Mouse (Mus musculus) neural tube, embryonic 14.5 days (tissue): Measurements from ENCODE around the gene Col26a1. TPM values are rescaled to one million over a fixed set of nuclear protein-coding genes. Genes with fewer than 3 reads are reported as not detected.

ENCODE experiments used
- ATAC-seq: fragments of 200-750 bp; cut with Nextera tagmentation; 2 replicates; pipeline ENCODE4 v1.8.0; 2017; ENCODE audit warnings: low read depth, mild to moderate bottlenecking, moderate TSS enrichment, moderate library complexity
- H3K27ac ChIP-seq: fragments of 300-500 bp; sonication (generic); 2 replicates; pipeline ENCODE4 v1.5.1; 2014; ENCODE audit warnings: low read depth, mild to moderate bottlenecking, control low read depth, low read length, moderate library complexity, mixed read lengths
- H3K27me3 ChIP-seq: fragments of 300-500 bp; sonication (generic); 2 replicates; pipeline ENCODE4 v1.6.1; 2014; ENCODE audit warnings: low read length; ENCODE audit not compliant: control insufficient read depth, insufficient read depth
- H3K36me3 ChIP-seq: fragments of 300-500 bp; sonication (generic); 2 replicates; pipeline ENCODE4 v1.6.1; 2014; ENCODE audit warnings: low read length, mixed read lengths; ENCODE audit not compliant: control insufficient read depth, insufficient read depth
- H3K4me1 ChIP-seq: fragments of 300-500 bp; sonication (generic); 2 replicates; pipeline ENCODE4 v1.6.1; 2014; ENCODE audit warnings: low read length; ENCODE audit not compliant: control insufficient read depth, insufficient read depth
- H3K4me2 ChIP-seq: fragments of 300-500 bp; sonication (generic); 2 replicates; pipeline ENCODE4 v1.6.1; 2014; ENCODE audit warnings: mild to moderate bottlenecking, low read depth, low read length, control low read depth
- H3K4me3 ChIP-seq: fragments of 300-500 bp; sonication (generic); 2 replicates; pipeline ENCODE4 v1.5.1; 2014; ENCODE audit warnings: low read depth, low read length, control low read depth, mixed read lengths
- H3K9ac ChIP-seq: fragments of 300-500 bp; sonication (generic); replicated peaks from 2 replicates; pipeline ENCODE4 v1.6.1; 2014; ENCODE audit warnings: low read depth, mild to moderate bottlenecking, control low read depth, low read length, mixed read lengths
- H3K9me3 ChIP-seq: fragments of 300-500 bp; sonication (generic); 2 replicates; pipeline ENCODE4 v1.6.1; 2016; ENCODE audit warnings: low read length; ENCODE audit not compliant: control insufficient read depth
- WGBS: fragments of 180-500 bp; shearing (Covaris S2); extraction: QIAGEN DNeasy Blood & Tissue Kit; methylation state at CpG from one replicate; pipeline ENCODE4 v1.1.7; 2014; 5-methylcytosine and 5-hydroxymethylcytosine counted together
- polyA plus RNA-seq: library from polyadenylated mRNA; unstranded; fragments of >200 nt; fragmentation: Nextera tagmentation; extraction: Ambion mirVana; gene quantifications from 2 replicates; pipeline ENCODE4 v1.2.1, GENCODE M21; 2014

The Col26a1 gene
- polyA plus RNA-seq, 1 experiment from 2014 or later: 12.6 TPM

DNA sequence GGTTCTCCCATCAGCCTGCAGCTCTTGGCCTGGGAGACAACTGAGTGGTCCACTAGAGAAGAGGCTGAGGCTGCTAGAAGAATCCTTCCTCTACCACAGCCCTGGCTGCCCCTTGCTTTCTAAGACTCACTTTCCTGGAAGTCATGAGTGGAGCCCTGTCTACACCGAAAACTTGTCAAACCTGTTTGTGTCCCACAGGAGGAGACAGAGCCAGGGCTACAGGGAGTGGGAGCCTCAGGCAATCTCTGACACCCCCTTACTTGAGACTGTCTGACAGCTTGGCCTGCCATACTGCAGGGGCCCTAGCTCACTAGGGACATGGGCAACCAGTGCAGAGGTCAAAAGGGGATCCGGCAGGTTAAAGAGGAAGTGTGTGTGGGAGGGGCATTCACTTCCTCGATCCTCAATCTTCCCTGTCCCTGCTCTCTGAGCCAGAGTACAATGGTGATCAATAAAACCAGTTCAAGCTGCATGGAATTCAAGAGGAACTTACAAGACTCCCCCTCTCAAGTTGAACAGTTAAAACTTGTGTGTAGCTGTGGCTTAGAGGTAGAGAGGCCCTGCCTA, 180.8 kb downstream of the Col26a1 start:
- Histone ChIP-seq H3K4me1 (no peaks in the 10 kb centered on the region), H3K27me3 (no peaks in the 10 kb centered on the region), H3K36me3 (no peaks in the 10 kb centered on the region), H3K9ac (no peak overlapping the region), H3K4me3 (no peak overlapping the region), H3K4me2 (no peak overlapping the region), H3K9me3 (no peaks in the 10 kb centered on the region), H3K27ac (no peak overlapping the region)
- ATAC-seq: no peak
- 85% methylated on average over 3 of the region's 3 CpGs for WGBS

DNA sequence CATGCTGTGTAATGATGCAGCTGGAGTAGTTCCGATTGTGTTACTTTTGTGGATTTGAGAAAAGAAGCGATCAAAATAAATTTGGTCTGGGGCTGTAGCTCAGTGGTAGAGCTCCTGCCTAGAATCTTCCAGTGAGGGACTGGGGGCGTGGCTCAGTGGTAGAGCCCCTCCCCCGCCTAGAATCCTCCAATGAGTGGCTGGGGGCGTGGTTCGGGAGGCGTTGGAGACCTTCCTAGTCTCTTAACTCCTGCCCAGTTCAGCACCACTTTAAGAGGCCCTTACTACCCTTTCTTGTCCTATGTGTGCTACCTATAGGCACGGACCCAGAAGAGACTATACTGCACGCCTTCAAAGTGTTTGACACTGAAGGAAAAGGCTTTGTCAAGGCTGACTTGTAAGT, 185.4 kb downstream of the Col26a1 start:
- Histone ChIP-seq H3K27me3 (no peaks in the 10 kb centered on the region), H3K36me3 (no peaks in the 10 kb centered on the region), H3K27ac (no peak overlapping the region), H3K4me2 (no peak overlapping the region), H3K9me3 (no peaks in the 10 kb centered on the region), H3K9ac (no peak overlapping the region), H3K4me1 (no peaks in the 10 kb centered on the region), H3K4me3 (no peak overlapping the region)
- WGBS: 80% methylated on average over 9 of the region's 9 CpGs
- ATAC-seq: no peak

- Histone ChIP-seq H3K36me3 (no peaks in the 10 kb centered on the region), H3K9me3 (no peaks in the 10 kb centered on the region), H3K4me1 (no peaks in the 10 kb centered on the region), H3K27me3 (no peaks in the 10 kb centered on the region), H3K9ac (no peak overlapping the region), H3K4me3 (no peak overlapping the region), H3K27ac (no peak overlapping the region), H3K4me2 (no peak overlapping the region)
- no peak for ATAC-seq
- 53% methylated on average over 5 of the region's 5 CpGs for WGBS
Observed at GRCm38 (mm10) chr5:136696516-136696915, 186.5 kb downstream of the Col26a1 start.

DNA sequence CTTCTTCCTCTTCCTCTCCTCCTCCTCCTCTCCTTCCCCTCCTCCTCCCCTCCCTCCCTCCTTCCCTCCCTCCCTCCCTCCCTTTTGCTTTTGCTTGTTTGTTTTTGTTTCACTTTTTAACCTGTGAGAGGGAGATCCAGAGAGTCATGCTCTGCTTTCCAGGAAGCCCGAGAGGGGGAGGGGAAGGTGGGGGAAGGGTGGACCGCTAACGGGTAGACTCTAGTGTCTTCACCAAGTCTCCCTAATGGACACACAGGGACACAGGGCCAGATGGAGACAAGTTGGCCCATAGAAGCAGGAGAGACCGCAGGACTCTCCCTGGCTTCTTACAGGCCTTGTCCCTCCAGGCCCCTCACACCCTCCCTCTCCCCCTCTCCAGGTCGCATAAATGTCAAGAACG, 188.0 kb downstream of the Col26a1 start:
- Histone ChIP-seq H3K9me3 (no peaks in the 10 kb centered on the region), H3K4me3 (no peak overlapping the region), H3K27ac (no peak overlapping the region), H3K4me2 (no peak overlapping the region), H3K9ac (no peak overlapping the region), H3K27me3 (no peaks in the 10 kb centered on the region), H3K4me1 (no peaks in the 10 kb centered on the region), H3K36me3 (no peaks in the 10 kb centered on the region)
- WGBS: 80% methylated on average over 6 of the region's 6 CpGs
- ATAC-seq: no peak

GRCm38 (mm10) chr5:136693418-136693817, 189.6 kb downstream of the Col26a1 start:
- 88% methylated on average over 7 of the region's 7 CpGs for WGBS
- H3K4me1 ChIP-seq: no peaks in the 10 kb centered on the region

GRCm38 (mm10) chr5:136692784-136693183, 190.2 kb downstream of the Col26a1 start, which contains the start of gene Myl10:
TSS of gene Myl10 (plus strand) at chr5:136693146.
- 91% methylated on average over 4 of the region's 4 CpGs for WGBS

More at GRCm38 (mm10) chr5:136693418-136693817, 189.6 kb downstream of the Col26a1 start:
- Histone ChIP-seq H3K36me3 (no peaks in the 10 kb centered on the region), H3K4me2 (no peak overlapping the region), H3K4me3 (no peak overlapping the region), H3K9ac (no peak overlapping the region), H3K27me3 (no peaks in the 10 kb centered on the region), H3K27ac (no peak overlapping the region), H3K9me3 (no peaks in the 10 kb centered on the region)
- no peak for ATAC-seq

More at GRCm38 (mm10) chr5:136692784-136693183, 190.2 kb downstream of the Col26a1 start, which contains the start of gene Myl10:
- Histone ChIP-seq H3K4me2 (no peak within 1 kb of the TSS), H3K36me3 (no peaks in the 10 kb centered on the region), H3K4me3 (no peak within 1 kb of the TSS), H3K27ac (no peak within 1 kb of the TSS), H3K4me1 (no peaks in the 10 kb centered on the region), H3K27me3 (no peaks in the 10 kb centered on the region), H3K9me3 (no peaks in the 10 kb centered on the region), H3K9ac (no peak within 1 kb of the TSS)
- no peak for ATAC-seq

Other genes starting within 250 kb of the Col26a1 start
- gene Myl10, start 190.1 kb downstream of the Col26a1 start, polyA plus RNA-seq: not detected in 2 replicates
- gene Ift22, start 24.9 kb upstream of the Col26a1 start, polyA plus RNA-seq: 113 and 119 TPM in 2 replicates
- 409 and 414 TPM in 2 replicates for gene Fis1, start 70.1 kb upstream of the Col26a1 start, polyA plus RNA-seq
- gene Cldn15, start 83.4 kb upstream of the Col26a1 start, polyA plus RNA-seq: 0.12 and 0.39 TPM in 2 replicates
- 30.5 and 34.5 TPM in 2 replicates for gene Plod3, start 103.8 kb upstream of the Col26a1 start, polyA plus RNA-seq
- gene Znhit1, start 104.8 kb upstream of the Col26a1 start, polyA plus RNA-seq: 115 and 138 TPM in 2 replicates
- gene Vgf, start 143.2 kb upstream of the Col26a1 start, polyA plus RNA-seq: 5.6 TPM in 2 replicates
- gene Ap1s1, start 162.9 kb upstream of the Col26a1 start, polyA plus RNA-seq: 175 and 176 TPM in 2 replicates
- 0.30 and 0.44 TPM in 2 replicates for gene Serpine1, start 189.1 kb upstream of the Col26a1 start, polyA plus RNA-seq
- 2.1 and 3.0 TPM in 2 replicates for gene Trim56, start 233.0 kb upstream of the Col26a1 start, polyA plus RNA-seq